Mouse (Mus musculus) stomach, postnatal 0 days (tissue): Measurements from ENCODE around the gene Olfr798.

Source experiments
- CTCF ChIP-seq: IDR thresholded peaks from 2 replicates; pipeline ENCODE4 v1.5.1; 2016; ENCODE audit warnings: antibody characterized with exemption, low read depth, mild to moderate bottlenecking, moderate library complexity
- EP300 ChIP-seq: optimal IDR thresholded peaks from 2 replicates; pipeline ENCODE3; 2016; ENCODE audit warnings: antibody characterized with exemption

DNA sequence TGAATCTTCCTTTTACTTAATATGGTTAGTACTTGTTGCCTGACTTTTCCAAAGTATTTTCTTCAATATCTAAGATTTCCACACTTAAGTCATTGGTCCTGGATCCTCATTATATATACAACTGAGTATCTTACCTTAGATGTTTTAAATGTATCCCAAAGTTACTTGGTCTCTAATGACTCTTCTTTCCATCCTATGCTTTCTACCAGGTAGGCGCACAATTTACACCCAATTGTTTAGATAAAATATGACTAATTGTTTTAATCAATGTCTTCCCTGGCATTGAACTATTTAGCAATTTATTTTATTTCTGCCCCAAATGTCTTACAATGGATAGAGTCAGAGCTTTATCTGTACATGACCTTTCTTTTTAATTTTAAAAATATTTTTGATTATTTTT is 15.3 kb downstream of the Olfr798 start, which contains the start of gene Olfr796:
- TF ChIP-seq CTCF (no peak), EP300 (no peak)
